Mouse (Mus musculus) heart, postnatal 0 days (tissue): Measurements from ENCODE around the gene Fam81b. TPM values are rescaled to one million over a fixed set of nuclear protein-coding genes. Genes with fewer than 3 reads are reported as not detected.

Experiments used
- ATAC-seq: fragments of 200-750 bp; cut with Nextera tagmentation; 2 replicates; pipeline ENCODE4 v1.8.0; 2017; ENCODE audit warnings: low read depth, moderate number of reproducible peaks, moderate library complexity; ENCODE audit not compliant: insufficient read depth
- DNase-seq: peaks from one replicate; pipeline ENCODE4 v3.0.0-alpha.2; 2016; ENCODE audit warnings: low spot score
- H3K27ac ChIP-seq: fragments of 300-500 bp; sonication (generic); 2 replicates; pipeline ENCODE4 v1.5.1; 2014; ENCODE audit warnings: low read depth, mild to moderate bottlenecking
- H3K27me3 ChIP-seq: fragments of 300-500 bp; sonication (generic); 2 replicates; pipeline ENCODE4 v1.6.1; 2014; ENCODE audit warnings: low read length, mixed read lengths; ENCODE audit not compliant: control insufficient read depth, insufficient read depth
- H3K36me3 ChIP-seq: fragments of 300-500 bp; sonication (generic); replicated peaks from 2 replicates; pipeline ENCODE4 v1.6.1; 2014; ENCODE audit warnings: low read length, mixed read lengths; ENCODE audit not compliant: control insufficient read depth, insufficient read depth
- H3K4me1 ChIP-seq: fragments of 300-500 bp; sonication (generic); 2 replicates; pipeline ENCODE4 v1.6.1; 2014; ENCODE audit warnings: antibody characterized with exemption; ENCODE audit not compliant: control insufficient read depth, insufficient read depth
- H3K4me2 ChIP-seq: fragments of 300-500 bp; sonication (generic); 2 replicates; pipeline ENCODE4 v1.6.1; 2014; ENCODE audit warnings: low read depth, mild to moderate bottlenecking, low read length, moderate library complexity
- H3K4me3 ChIP-seq: fragments of 300-500 bp; sonication (generic); 2 replicates; pipeline ENCODE4 v1.5.1; 2014; ENCODE audit warnings: low read depth, low read length
- H3K9ac ChIP-seq: fragments of 300-500 bp; sonication (generic); replicated peaks from 2 replicates; pipeline ENCODE4 v1.6.1; 2014; ENCODE audit warnings: low read depth, low read length, mixed read lengths
- H3K9me3 ChIP-seq: fragments of 300-500 bp; sonication (generic); replicated peaks from 2 replicates; pipeline ENCODE4 v1.6.1; 2016; ENCODE audit warnings: low read length; ENCODE audit not compliant: control insufficient read depth
- CTCF ChIP-seq: IDR thresholded peaks from 2 replicates; pipeline ENCODE4 v1.5.1; 2016; ENCODE audit warnings: antibody characterized with exemption, control low read depth, low read depth
- EP300 ChIP-seq: IDR thresholded peaks from 2 replicates; pipeline ENCODE4 v1.6.1; 2016; ENCODE audit warnings: antibody characterized with exemption, low read depth
- WGBS: fragments of 180-500 bp; shearing (Covaris S2); extraction: QIAGEN DNeasy Blood & Tissue Kit; methylation state at CpG from one replicate; pipeline ENCODE4 v1.1.7; 2014; 5-methylcytosine and 5-hydroxymethylcytosine counted together
- polyA plus RNA-seq: library from polyadenylated mRNA; unstranded; fragments of >200 nt; fragmentation: Nextera tagmentation; extraction: Ambion mirVana; gene quantifications from 2 replicates; pipeline ENCODE4 v1.2.1, GENCODE M21; 2015
- total RNA-seq: library from RNA; depleted of rRNA; stranded (reverse); fragments of >200 nt; gene quantifications from 2 replicates; pipeline ENCODE4 v1.2.3, GENCODE M21; 2014; ENCODE audit warnings: low replicate concordance

The Fam81b gene
- total and polyA plus RNA-seq, 2 experiments from 2014 or later = not detected

DNA sequence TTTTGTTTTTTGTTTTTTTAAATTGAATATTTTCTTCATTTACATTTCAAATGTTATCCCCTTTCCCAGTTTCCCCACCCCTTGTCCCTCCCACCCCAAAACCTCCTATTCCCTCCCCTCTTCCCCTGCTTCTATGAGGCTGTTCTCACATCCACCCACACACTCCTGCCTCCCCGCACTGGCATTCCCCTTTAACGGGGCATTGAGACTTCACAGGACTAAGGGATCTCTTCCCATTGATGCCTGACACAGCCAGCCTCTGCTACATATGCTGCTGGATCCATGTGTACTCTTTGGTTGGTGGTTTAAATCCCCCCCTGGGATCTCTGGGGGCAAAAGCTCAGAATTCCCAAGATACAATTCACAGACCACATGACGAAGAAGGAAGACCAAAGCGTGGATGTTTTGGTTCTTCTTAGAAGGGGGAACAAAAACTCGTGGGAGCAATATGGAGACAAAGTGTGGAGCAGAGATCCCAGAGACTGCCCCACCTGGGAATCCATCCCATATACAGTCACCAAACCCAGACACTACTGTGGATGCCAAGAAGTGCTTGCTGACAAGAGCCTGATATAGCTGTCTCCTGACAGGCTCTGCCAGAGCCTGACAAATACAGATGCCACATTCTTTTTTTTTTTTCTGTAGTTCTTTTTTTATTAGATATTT, 40.4 kb downstream of the Fam81b start:
- H3K27ac ChIP-seq = no peak overlapping the region
- H3K4me3 ChIP-seq = no peak overlapping the region
- no peak for DNase-seq
- no peak overlapping the region for H3K4me2 ChIP-seq
- TF ChIP-seq EP300 (no peak), CTCF (no peak)
- no peaks in the 10 kb centered on the region for H3K9me3 ChIP-seq
- no peaks in the 10 kb centered on the region for H3K4me1 ChIP-seq
- no peak overlapping the region for H3K9ac ChIP-seq
- no peak for ATAC-seq
- no peaks in the 10 kb centered on the region for H3K36me3 ChIP-seq
- H3K27me3 ChIP-seq = no peaks in the 10 kb centered on the region
- WGBS = 46% methylated on average over 5 of the region's 5 CpGs

GRCm38 (mm10) chr13:76258766-76259165, 46.1 kb downstream of the Fam81b start:
- H3K9me3 ChIP-seq = no peaks in the 10 kb centered on the region
- TF ChIP-seq EP300 (no peak), CTCF (no peak)
- H3K9ac ChIP-seq = no peak overlapping the region
- H3K27me3 ChIP-seq = no peaks in the 10 kb centered on the region
- no peaks in the 10 kb centered on the region for H3K36me3 ChIP-seq
- DNase-seq = no peak
- no peak overlapping the region for H3K4me2 ChIP-seq
- H3K4me3 ChIP-seq = no peak overlapping the region
- ATAC-seq = no peak
- no peak overlapping the region for H3K27ac ChIP-seq
- H3K4me1 ChIP-seq = no peaks in the 10 kb centered on the region
- 35% methylated on average over 1 of the region's 1 CpGs for WGBS

- no peaks in the 10 kb centered on the region for H3K36me3 ChIP-seq
- TF ChIP-seq CTCF (no peak), EP300 (no peak)
- H3K27me3 ChIP-seq = no peaks in the 10 kb centered on the region
- H3K9me3 ChIP-seq = no peaks in the 10 kb centered on the region
- H3K4me3 ChIP-seq = no peak overlapping the region
- ATAC-seq (no peak), DNase-seq (no peak)
- H3K4me1 ChIP-seq = no peaks in the 10 kb centered on the region
- WGBS = 77% methylated on average over 3 of the region's 3 CpGs
- no peak overlapping the region for H3K4me2 ChIP-seq
- H3K9ac ChIP-seq = no peak overlapping the region
- H3K27ac ChIP-seq = no peak overlapping the region
Observed at GRCm38 (mm10) chr13:76256350-76256749, 48.5 kb downstream of the Fam81b start.

DNA sequence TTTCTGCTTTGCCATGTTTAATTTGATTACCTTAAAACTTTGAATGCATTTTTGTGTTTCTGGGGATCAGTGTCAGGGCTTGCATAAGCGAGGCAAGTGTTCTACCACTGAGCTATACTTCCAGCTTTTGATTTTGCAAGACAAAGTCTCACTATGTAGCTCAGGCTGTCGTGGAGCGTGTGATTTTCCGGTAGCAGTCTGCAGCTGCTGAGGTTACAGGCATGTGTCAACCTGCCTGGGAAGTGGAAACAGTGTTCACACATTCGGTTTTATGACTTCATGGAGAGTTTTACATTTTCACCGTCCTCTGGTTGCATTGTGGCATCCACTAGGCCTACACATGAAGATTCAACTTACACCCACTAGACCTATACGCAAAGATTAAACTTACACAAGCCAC, 54.8 kb downstream of the Fam81b start:
- TF ChIP-seq CTCF = no peak
- no peak for TF ChIP-seq EP300
- Histone ChIP-seq H3K4me2 (no peak overlapping the region), H3K36me3 (no peaks in the 10 kb centered on the region), H3K4me1 (no peaks in the 10 kb centered on the region), H3K4me3 (no peak overlapping the region), H3K27me3 (no peaks in the 10 kb centered on the region), H3K27ac (no peak overlapping the region), H3K9ac (no peak overlapping the region), H3K9me3 (no peaks in the 10 kb centered on the region)
- ATAC-seq (no peak), DNase-seq (no peak)
- 67% methylated on average over 7 of the region's 7 CpGs for WGBS

DNA sequence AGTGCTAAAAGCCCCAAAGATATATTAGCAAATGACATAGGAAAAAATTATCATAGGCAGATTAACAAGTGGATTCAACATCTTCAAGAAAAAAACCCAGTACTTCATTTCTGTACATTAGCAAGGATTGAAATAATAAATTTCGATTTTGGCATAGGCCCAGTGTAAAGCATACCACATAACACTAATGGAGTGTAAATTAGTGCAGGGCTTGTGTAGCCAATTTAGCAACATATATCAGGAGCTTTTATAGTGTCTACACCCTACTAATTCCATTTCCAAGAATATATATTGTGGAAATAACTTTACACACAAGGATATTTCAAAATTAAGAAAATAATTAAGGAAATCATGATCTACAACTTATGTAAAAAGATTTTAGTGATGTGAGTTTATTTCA, 55.8 kb downstream of the Fam81b start:
- no peak for ATAC-seq
- no peak for TF ChIP-seq EP300
- TF ChIP-seq CTCF = no peak
- 31% methylated on average over 1 of the region's 1 CpGs for WGBS

DNA sequence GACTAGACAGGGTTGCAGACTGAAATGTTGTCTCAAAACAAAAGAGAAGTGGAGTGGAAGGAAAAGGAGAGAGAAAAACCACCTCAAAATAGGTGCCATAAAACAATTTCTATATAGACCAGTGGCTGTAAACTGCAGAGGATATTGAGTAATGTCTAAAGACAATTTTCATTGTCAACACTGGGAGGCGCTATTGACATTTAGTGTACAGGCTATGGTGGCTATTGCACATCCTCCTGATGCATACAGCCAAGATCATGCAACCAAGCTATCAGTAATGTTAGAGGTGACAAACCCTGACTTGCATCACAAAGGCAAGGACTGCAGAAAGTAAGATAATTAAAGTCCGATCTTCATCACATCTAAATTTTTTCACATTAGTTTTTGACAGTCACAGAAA, 89.5 kb downstream of the Fam81b start:
- Histone ChIP-seq H3K4me2 (no peak overlapping the region), H3K36me3 (no peaks in the 10 kb centered on the region), H3K27ac (no peak overlapping the region), H3K9ac (no peak overlapping the region), H3K4me1 (no peaks in the 10 kb centered on the region), H3K27me3 (no peaks in the 10 kb centered on the region), H3K9me3 (no peaks in the 10 kb centered on the region), H3K4me3 (no peak overlapping the region)
- ATAC-seq (no peak), DNase-seq (no peak)
- TF ChIP-seq EP300 (no peak), CTCF (peak; percentile 46)
- WGBS = 38% methylated on average over 2 of the region's 2 CpGs

More for the DNA sequence above, 55.8 kb downstream of the Fam81b start:
- H3K9ac ChIP-seq = no peak overlapping the region
- no peaks in the 10 kb centered on the region for H3K27me3 ChIP-seq
- no peaks in the 10 kb centered on the region for H3K9me3 ChIP-seq
- H3K4me1 ChIP-seq = no peaks in the 10 kb centered on the region
- no peak for DNase-seq
- H3K4me3 ChIP-seq = no peak overlapping the region
- no peak overlapping the region for H3K4me2 ChIP-seq
- no peaks in the 10 kb centered on the region for H3K36me3 ChIP-seq
- no peak overlapping the region for H3K27ac ChIP-seq
